Mouse (Mus musculus): ENCODE measurements at regions not wholly inside any gene's neighbourhood (a gene's known extent, or its start where the extent isn't known, plus 50 kb on each side); places are given as distances from the start of the nearest gene placed in this dataset.
"Not testable (repeated sequence)": the region's sequence is repeated elsewhere in the genome, so short reads cannot be mapped to it uniquely, and the experiment has no call there.

GRCm38 (mm10) chr8:90031220-90031619, 316.9 kb downstream of the Tox3 start:
- Histone ChIP-seq H3K9ac (ENCODE audit: low read depth, low read length) (no peak overlapping the region), H3K4me3 (replicated peaks; ENCODE audit: low read depth, low read length) (no peak overlapping the region), H3K27me3 (ENCODE audit: insufficient read depth, low read length) (no peaks in the 10 kb centered on the region), H3K4me1 (replicated peaks; ENCODE audit: insufficient read depth, low read length) (no peaks in the 10 kb centered on the region), H3K9me3 (replicated peaks; ENCODE audit: low read length) (no peaks in the 10 kb centered on the region), H3K4me2 (ENCODE audit: low read length) (no peak overlapping the region), H3K27ac (no peak overlapping the region), H3K36me3 (ENCODE audit: insufficient read depth, low read length) (no peaks in the 10 kb centered on the region)
- no peak for ATAC-seq (replicated peaks; ENCODE audit: low FRiP score, low read depth)
- TF ChIP-seq CTCF (IDR thresholded peaks at IDR 0.05; ENCODE audit: low read depth), result no peak
- 53% methylated on average over 1 of the region's 1 CpGs for WGBS
- no peak for DNase-seq (ENCODE audit: low spot score)

- H3K9me3 ChIP-seq (replicated peaks; ENCODE audit: low read length); H3K9ac ChIP-seq (ENCODE audit: low read depth, low read length); H3K4me2 ChIP-seq (ENCODE audit: low read length); H3K27ac ChIP-seq; DNase-seq (ENCODE audit: low spot score); ATAC-seq (replicated peaks; ENCODE audit: low FRiP score, low read depth); H3K36me3 ChIP-seq (ENCODE audit: insufficient read depth, low read length); H3K4me3 ChIP-seq (replicated peaks; ENCODE audit: low read depth, low read length); H3K4me1 ChIP-seq (replicated peaks; ENCODE audit: insufficient read depth, low read length); H3K27me3 ChIP-seq (ENCODE audit: insufficient read depth, low read length): not testable (repeated sequence)
- 58% methylated on average over 1 of the region's 1 CpGs for WGBS
Measured at GRCm38 (mm10) chr8:90017958-90018357, 330.2 kb downstream of the Tox3 start.

DNA sequence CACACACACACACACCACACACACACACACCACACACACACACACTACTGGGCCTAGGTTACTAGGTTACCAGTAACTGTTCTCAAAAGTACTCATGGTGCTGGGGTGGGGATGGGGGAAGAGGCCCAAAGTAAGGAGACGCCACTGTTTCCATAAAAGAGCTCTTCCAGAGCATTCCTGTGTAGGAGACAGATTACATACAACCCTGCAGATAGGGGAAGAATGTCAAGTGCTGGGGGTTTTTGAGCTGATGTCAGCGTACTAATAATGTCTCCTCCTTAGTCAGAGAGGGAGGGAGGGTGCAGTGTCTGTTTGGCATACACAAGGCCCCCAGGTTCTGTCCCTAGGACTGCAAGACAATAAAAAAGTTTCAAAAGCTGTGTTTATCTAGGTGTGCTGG, 334.4 kb downstream of the Tox3 start:
- DNase-seq (ENCODE audit: low spot score), result no peak

DNA sequence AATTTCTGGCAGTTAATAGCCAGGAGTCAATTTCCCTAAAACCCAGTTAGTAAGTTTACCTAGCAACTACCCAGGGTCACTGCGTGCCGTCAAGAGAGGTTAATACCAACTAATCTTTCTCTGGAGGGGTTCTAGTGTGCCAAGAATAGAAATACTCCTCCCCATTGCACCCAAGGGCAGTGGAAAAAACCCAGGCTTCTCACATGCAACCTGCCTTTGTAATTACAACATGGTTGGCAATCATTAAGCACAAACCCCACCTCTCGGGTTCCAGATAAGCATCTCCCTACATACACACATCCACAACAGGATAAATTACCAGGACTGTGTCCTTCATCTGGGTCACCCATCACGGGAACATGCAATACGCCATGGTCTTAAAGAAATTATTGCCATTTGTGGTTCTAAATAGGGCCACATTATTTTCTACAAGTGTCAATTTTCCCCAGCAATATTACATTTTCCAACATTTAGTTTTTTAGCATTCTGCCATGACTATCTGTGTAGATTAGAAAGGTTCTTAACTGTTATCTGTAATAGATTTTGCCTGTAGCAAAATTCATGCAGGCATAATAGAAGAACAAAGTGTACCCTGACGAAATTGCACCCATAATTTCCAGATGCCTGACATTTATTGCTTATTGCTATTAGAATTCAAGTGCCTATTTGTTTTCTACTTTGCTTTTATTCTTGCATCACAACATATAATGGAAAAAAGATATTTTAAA, 336.3 kb downstream of the Tox3 start:
- no peak for TF ChIP-seq CTCF (IDR thresholded peaks at IDR 0.05; ENCODE audit: low read depth)
- ATAC-seq (replicated peaks; ENCODE audit: low FRiP score, low read depth), result peak; percentile 59; the same call in 1 of the 2 replicates
- Histone ChIP-seq H3K36me3 (ENCODE audit: insufficient read depth, low read length) (no peaks in the 10 kb centered on the region), H3K9me3 (replicated peaks; ENCODE audit: low read length) (no peaks in the 10 kb centered on the region), H3K27ac (no peak overlapping the region), H3K4me1 (replicated peaks; ENCODE audit: insufficient read depth, low read length) (no peaks in the 10 kb centered on the region), H3K27me3 (ENCODE audit: insufficient read depth, low read length) (no peaks in the 10 kb centered on the region), H3K4me2 (ENCODE audit: low read length) (no peak overlapping the region), H3K4me3 (replicated peaks; ENCODE audit: low read depth, low read length) (no peak overlapping the region), H3K9ac (ENCODE audit: low read depth, low read length) (no peak overlapping the region)
- peak; percentile 33 for DNase-seq (ENCODE audit: low spot score)
- 58% methylated on average over 6 of the region's 6 CpGs for WGBS

More for the DNA sequence above, 334.4 kb downstream of the Tox3 start:
- H3K4me3 ChIP-seq (replicated peaks; ENCODE audit: low read depth, low read length), result no peak overlapping the region
- ATAC-seq (replicated peaks; ENCODE audit: low FRiP score, low read depth), result no peak
- H3K4me2 ChIP-seq (ENCODE audit: low read length), result no peak overlapping the region
- 0 out of 2 replicates have a peak overlapping the region, but pooled peaks have one; percentile 14 for H3K27ac ChIP-seq
- no peaks in the 10 kb centered on the region for H3K36me3 ChIP-seq (ENCODE audit: insufficient read depth, low read length)
- H3K27me3 ChIP-seq (ENCODE audit: insufficient read depth, low read length), result no peaks in the 10 kb centered on the region
- H3K4me1 ChIP-seq (replicated peaks; ENCODE audit: insufficient read depth, low read length), result no peaks in the 10 kb centered on the region
- no peak overlapping the region for H3K9ac ChIP-seq (ENCODE audit: low read depth, low read length)
- WGBS, result 73% methylated on average over 2 of the region's 2 CpGs
- no peaks in the 10 kb centered on the region for H3K9me3 ChIP-seq (replicated peaks; ENCODE audit: low read length)
- no peak for TF ChIP-seq CTCF (IDR thresholded peaks at IDR 0.05; ENCODE audit: low read depth)

DNA sequence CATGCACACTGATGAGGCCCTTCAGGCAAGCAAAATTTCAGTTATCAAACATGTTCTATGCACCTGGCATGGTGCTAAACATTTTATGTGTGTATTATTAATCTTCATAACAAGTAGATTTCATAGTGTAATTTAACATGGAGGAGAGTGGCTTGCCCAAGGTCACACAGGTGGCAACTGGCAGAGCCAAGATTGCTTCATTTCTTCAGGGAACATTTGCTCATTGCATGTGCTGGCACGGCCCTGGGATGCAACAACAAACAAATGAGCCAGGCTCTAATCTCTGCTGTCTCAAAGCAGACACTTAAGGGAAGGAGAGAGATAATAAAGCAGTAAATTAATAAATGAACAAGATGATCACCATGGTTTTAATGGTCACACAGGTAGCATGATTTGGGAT, 338.7 kb downstream of the Tox3 start:
- Histone ChIP-seq H3K27ac (no peak overlapping the region), H3K27me3 (ENCODE audit: insufficient read depth, low read length) (no peaks in the 10 kb centered on the region), H3K9me3 (replicated peaks; ENCODE audit: low read length) (no peaks in the 10 kb centered on the region), H3K4me1 (replicated peaks; ENCODE audit: insufficient read depth, low read length) (no peaks in the 10 kb centered on the region), H3K4me2 (ENCODE audit: low read length) (no peak overlapping the region), H3K36me3 (ENCODE audit: insufficient read depth, low read length) (no peaks in the 10 kb centered on the region), H3K4me3 (replicated peaks; ENCODE audit: low read depth, low read length) (no peak overlapping the region), H3K9ac (ENCODE audit: low read depth, low read length) (no peak overlapping the region)
- no peak for DNase-seq (ENCODE audit: low spot score)
- TF ChIP-seq CTCF (IDR thresholded peaks at IDR 0.05; ENCODE audit: low read depth), result no peak
- no peak for ATAC-seq (replicated peaks; ENCODE audit: low FRiP score, low read depth)
- WGBS, result 82% methylated on average over 1 of the region's 1 CpGs

GRCm38 (mm10) chr8:90000899-90001640, 347.1 kb downstream of the Tox3 start:
- 42% methylated on average over 15 of the region's 15 CpGs for WGBS
- peak; percentile 99 for TF ChIP-seq CTCF (IDR thresholded peaks at IDR 0.05; ENCODE audit: low read depth)
- ATAC-seq (replicated peaks; ENCODE audit: low FRiP score, low read depth), result no peak

More at GRCm38 (mm10) chr8:90000899-90001640, 347.1 kb downstream of the Tox3 start:
- no peak overlapping the region for H3K4me2 ChIP-seq (ENCODE audit: low read length)
- H3K27ac ChIP-seq, result no peak overlapping the region
- no peak overlapping the region for H3K4me3 ChIP-seq (replicated peaks; ENCODE audit: low read depth, low read length)
- no peaks in the 10 kb centered on the region for H3K4me1 ChIP-seq (replicated peaks; ENCODE audit: insufficient read depth, low read length)
- DNase-seq (ENCODE audit: low spot score), result peak; percentile 88
- no peaks in the 10 kb centered on the region for H3K9me3 ChIP-seq (replicated peaks; ENCODE audit: low read length)
- H3K9ac ChIP-seq (ENCODE audit: low read depth, low read length), result no peak overlapping the region
- no peaks in the 10 kb centered on the region for H3K36me3 ChIP-seq (ENCODE audit: insufficient read depth, low read length)
- H3K27me3 ChIP-seq (ENCODE audit: insufficient read depth, low read length), result no peaks in the 10 kb centered on the region

Data from kidney, postnatal 0 days (tissue).